Mouse (Mus musculus) lung, postnatal 36 days (tissue): ENCODE data around the gene Eif4a1.
"Not testable (repeated sequence)": the region's sequence is repeated elsewhere in the genome, so short reads cannot be mapped to it uniquely, and the experiment has no call there.

Experiments
- DNase-seq: peaks from one replicate; pipeline ENCODE4 v3.0.0; 2022; ENCODE audit warnings: mixed read lengths

Eif4a1 gene

DNA sequence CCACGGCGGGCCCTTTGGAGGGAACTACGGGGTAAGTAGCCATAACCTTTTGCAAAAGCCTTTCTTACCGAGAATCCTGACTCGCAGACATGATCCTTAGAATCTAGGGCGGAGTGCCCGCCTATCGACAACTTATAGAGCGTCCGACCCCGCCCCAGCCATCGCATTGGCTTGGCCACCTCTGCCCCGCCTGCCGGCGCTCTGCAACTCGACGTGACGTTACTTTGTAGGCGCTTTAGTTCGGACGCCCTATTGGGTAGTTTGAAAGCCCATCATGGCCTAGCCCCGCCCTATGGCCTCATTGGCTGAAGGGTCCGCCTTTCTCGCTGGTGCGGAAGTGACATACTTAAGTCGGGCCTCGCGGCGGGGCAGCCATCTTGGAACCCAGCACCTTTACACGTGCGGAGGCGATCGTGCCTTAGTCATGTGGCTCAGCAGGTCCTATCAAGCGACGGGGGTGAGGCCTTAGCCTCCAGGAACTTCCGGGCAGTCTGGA is at the start of gene Eif4a1:
Gene Eif4a1 (minus strand): TSS at position 213 of the 496 bp plus-strand sequence.
- peak; percentile 100 for DNase-seq

DNA sequence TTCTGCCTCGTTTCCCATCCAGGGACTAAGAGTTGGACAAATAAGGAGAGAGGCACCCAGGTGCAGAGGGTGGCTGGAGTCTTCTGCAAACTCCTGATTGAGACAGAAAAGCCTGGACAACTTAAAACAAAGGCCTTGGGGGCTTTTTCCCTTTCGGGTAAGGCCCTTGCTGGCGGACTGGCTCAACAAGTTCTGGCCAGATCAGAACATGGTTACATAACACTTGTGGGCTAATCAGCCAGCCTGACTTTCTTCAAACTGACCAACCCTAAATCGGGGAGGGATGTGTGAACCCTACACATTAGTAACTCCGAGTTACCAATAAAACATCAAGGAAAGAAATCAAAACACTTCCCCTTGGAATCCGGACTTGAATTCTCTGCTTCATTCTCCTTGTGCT is 48.6 kb upstream of the Eif4a1 start:
- peak; percentile 49 for DNase-seq

- DNase-seq = no peak
Observed at GRCm38 (mm10) chr11:69719423-69719822, 47.2 kb upstream of the Eif4a1 start.

GRCm38 (mm10) chr11:69718661-69719060 is 46.4 kb upstream of the Eif4a1 start:
- no peak for DNase-seq

- DNase-seq = no peak
Observed at GRCm38 (mm10) chr11:69716953-69717352, 44.7 kb upstream of the Eif4a1 start.

- peak; percentile 74 for DNase-seq
Observed at GRCm38 (mm10) chr11:69715929-69716328, 43.7 kb upstream of the Eif4a1 start.

- DNase-seq = peak; percentile 72
Observed at GRCm38 (mm10) chr11:69715482-69715881, 43.3 kb upstream of the Eif4a1 start.

DNA sequence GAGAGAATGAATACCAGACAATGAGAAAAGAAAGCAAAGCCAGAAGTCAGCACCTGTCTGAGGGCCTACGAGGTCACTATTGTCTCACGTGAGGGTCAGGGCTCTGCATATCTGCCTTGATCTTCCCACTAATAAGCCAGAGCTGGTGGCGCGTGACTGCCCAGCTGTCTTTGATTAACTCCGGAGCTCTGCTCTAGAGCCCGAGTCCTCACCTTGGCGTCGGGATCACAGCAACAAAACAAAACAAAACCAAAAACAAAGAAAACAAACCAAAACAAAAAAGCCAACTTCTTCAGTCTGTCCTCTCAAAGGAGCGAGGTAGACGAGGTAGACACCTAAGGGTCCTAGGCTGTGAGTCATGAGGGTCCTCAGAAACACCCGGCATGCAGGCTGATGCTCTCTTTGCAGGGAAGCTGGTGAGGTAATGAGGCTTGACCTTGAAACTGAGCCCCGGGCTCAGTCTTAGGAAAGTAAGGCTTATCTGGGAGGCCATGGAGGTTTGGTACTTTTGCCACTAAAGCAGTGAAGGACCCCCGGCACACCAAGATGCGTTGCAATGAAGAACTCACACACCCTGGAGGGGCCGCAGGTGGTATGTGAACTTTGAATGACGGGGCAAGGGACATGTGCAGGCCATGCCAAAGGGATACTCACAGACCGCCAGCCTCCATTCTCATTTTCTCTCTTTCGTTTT is 42.6 kb upstream of the Eif4a1 start:
- no peak for DNase-seq

DNA sequence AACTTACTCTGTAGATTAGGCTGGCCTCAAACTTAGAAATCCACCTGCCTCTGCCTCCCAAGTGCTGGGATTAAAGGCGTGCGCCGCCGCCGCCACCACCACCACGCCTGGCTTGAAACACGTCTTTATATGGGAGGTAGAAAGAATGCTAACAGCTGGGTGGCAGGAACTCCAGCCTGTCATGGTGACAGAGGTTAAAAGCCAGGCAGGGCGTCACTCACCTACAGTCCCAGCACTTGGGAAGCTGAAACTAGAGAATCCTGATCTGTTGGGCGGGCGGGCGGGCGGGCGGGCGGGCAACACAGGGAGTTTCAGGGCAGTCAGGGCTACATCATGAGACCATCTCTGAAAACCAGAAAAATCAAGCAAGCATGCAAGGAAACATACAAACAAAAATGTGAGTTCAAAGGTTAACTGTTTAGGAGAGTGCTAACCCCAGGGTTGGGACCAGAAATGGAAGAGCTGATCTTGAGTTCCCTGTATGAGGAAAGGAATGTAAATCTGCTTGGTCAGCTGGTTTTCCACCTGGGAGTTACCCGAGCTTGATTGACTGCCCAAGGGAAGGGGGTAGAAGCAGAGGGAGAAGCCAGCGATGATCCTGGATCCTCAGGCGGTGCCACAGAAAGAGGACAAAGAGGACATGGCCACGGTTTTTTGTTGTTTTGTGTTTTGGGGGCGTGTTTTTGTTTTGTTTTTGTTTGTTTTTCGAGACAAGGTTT is 40.9 kb upstream of the Eif4a1 start:
- no peak for DNase-seq

DNA sequence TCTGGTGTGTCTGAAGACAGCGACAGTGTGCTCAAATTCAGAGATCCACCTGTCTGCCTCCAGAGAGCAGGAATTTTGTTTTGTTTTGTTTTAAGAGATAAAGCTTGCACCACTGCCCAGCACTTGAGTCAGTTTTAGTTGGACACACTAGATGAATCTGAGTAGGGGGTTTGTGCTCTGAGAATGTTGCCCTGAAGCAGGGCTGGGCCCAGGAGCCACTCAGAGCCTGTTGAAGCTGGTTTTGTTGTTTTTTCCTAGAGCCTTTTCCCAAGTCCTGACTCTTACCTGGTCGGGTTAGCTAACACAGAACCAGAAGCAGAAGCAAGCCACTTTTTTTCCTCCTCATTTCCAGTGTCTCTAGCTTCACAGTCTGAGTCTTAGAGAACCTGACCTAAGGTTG is 38.9 kb upstream of the Eif4a1 start:
- no peak for DNase-seq

DNA sequence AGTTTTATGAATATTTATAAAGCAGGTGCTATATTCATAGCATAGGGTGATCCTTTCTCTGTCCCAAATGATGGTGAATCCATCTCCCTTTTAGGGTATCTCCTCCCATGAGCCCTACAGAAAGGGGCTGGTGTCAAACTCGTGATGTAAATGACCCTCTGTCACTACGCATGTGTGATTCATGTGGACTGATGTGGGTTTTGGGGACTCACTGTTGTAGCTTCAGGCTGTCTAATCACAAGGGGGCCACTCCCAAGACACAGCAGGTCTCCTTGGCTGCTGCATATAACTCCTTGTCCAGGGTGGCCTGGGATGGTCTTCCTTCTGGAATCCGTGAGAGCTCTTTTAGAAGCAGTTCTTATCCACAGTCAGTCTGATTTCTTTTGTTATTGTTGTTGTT is 38.2 kb upstream of the Eif4a1 start:
- no peak for DNase-seq

GRCm38 (mm10) chr11:69709554-69710446 is 37.6 kb upstream of the Eif4a1 start:
- no peak for DNase-seq

DNA sequence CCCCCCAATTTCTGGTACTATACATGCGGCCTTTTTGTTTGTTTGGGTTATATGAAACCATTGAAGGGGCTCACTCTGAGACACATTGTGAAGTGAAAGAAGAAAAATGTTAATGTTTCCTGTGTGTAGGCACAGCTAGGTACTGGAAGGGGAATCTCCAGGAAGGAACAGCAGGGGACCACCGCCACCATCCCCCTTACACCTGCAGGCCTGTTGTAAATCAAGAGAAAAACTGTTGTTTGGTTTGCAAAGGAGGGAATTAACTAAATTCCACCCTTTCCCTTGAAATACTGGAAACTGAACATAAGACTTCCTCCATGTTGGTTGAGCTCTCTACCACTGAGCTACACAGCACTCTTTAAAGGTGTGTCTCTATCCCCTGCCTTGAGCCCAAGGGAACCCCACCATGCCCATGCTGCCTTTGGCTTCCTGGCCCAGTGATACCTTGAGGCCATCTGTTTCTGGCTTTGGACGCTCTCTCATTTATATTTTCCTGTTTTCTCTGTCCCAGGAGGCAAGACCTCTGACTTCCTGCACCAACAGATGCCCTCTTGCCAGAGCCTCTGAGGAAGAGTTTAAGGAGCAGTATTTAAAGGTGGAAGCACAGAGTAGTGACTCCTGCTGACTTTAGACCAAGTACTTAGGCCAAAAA is 36.5 kb upstream of the Eif4a1 start:
- no peak for DNase-seq

- DNase-seq = no peak
Observed at GRCm38 (mm10) chr11:69707873-69708381, 35.7 kb upstream of the Eif4a1 start.

GRCm38 (mm10) chr11:69707480-69707847 is 35.2 kb upstream of the Eif4a1 start:
- DNase-seq = no peak

DNA sequence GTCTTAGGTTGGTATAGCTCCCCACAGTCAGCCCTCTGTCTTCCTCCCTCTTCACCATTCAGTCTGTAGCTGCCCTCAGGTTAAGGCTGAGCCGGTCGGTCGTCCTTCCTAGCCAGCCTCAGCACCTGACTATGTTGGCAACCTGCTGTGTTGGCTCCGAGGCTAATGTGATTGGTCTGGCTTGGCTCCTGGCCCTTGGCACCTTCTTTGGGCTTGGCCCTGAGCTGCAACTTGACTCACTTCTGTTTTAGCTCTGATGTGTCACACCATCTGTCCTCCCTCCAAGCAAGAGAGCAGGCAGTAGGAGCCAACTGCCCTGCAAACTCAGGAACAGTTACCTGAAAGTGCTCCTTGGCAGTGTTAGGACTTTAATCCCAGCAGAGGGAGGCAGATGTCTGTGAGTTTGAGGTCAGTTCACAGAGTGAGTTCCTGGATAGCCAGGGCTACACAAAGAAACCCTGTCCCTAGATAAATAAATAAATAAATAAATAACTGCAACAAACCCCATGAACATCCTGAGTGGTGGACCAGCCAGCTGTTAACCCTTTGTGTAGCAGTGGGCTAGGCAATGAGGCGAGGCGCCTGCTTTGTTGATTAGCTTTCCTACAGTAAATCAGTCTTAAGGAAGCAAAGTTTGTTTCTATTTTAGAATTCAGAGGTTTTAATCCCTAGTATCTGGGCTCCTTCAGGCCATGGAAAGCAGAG is 34.7 kb upstream of the Eif4a1 start:
- peak; percentile 75 for DNase-seq

DNA sequence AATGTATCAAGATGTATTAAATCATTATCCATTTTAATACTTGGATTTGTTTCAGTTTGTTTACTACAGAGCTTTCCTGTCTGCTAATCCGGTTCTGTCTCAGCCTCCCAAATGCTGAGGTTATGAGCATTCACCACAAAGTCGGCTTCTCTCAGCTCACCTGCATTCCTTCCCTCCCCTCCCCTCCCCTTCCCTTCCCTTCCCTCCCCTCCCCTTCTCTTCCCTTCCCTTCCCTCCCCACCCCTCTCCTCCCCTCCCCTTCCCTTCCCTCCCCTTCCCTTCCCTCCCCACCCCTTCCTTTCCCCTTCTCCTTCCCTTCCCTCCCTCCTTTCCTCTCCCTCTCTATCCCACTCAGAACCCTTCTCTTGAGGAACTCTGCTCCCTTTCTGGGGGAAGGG is 32.4 kb upstream of the Eif4a1 start:
- no peak for DNase-seq

DNA sequence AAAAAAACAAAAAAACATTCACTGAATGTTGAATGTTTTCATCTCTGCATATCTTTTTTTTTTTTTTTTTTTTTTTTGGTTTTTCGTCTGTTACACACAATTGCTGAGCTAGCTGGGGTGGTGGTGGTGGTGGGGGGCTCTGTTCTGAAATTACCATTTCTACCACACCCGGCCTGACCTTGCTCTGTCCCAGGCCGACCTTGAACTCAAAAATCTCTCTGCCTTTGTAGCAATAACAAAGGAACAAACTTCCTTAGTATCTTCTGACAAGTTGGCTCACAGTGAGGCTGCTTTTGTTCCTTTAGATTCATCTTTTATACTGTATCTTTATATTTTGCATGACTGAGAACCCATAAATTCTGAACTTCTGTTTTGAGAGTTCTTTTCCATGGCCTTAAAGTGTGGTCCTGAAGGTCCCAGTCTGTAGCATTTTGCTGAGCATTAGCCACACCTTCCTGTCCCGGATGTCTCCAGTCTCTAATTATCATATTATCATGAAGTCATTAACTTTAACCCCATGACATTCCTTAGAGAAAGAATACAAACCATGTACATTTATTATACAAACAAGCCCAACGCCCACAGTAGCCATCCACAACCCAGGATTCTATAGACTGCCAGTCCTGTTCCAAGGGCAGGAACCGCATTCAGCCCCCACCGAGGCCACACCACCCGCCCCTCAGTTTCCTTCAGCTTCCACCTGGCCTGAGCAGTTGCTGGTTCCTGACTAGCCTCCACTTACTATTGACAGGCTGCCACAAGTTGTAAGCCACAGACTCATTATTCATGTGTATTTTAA is 31.8 kb upstream of the Eif4a1 start:
- DNase-seq = no peak

DNA sequence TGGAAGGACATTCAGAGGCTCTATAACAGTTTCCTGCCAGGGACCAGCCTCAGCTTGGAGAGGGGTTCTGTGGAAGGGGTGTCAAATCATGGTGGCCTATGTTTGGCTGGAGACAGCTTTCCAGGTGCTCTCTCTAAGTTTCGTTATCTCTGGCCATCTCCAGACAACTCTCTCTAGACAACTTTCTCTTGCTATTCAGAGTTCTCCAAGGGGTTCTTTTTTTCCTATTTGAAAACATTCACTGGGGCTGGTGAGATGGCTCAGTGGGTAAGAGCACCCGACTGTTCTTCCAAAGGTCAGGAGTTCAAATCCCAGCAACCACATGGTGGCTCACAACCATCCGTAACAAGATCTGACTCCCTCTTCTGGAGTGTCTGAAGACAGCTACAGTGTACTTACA is 31.2 kb upstream of the Eif4a1 start:
- DNase-seq = not testable (repeated sequence)

- DNase-seq = not testable (repeated sequence)
Observed at GRCm38 (mm10) chr11:69702886-69703285, 30.7 kb upstream of the Eif4a1 start.

DNA sequence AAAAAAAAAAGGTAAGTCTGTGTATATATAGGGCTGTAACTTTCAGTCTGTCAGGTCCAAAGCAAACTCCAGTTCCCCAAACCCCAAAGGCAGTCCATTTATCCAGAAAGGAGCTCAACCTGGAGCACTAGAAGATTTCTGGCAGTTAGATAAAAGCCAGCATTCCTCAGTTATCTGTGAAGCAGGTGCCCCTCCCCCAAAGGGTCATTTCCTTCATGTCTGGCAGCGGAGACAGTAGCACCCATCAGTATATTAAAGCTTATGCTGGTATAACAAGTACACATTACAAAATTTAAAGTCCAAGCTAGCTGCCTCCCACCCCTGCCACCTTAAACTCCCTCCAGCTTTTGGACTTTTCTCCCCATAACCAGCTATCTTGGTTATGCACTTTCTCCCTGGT is 27.4 kb upstream of the Eif4a1 start:
- no peak for DNase-seq
